Mouse (Mus musculus) forebrain, postnatal 0 days (tissue): ENCODE data around the gene 4930404N11Rik. TPM values are rescaled to one million over a fixed set of nuclear protein-coding genes. Genes with fewer than 3 reads are reported as not detected.

ENCODE experiments used
- ATAC-seq: fragments of 200-750 bp; cut with Nextera tagmentation; 2 replicates; pipeline ENCODE4 v1.8.0; 2017; ENCODE audit warnings: mild to moderate bottlenecking, moderate library complexity
- DNase-seq: peaks from one replicate; pipeline ENCODE4 v3.0.0-alpha.2; 2015
- H3K27ac ChIP-seq: fragments of 300-500 bp; sonication (generic); 2 replicates; pipeline ENCODE4 v1.5.1; 2014; ENCODE audit warnings: low read depth, mild to moderate bottlenecking, antibody characterized with exemption, low read length, moderate library complexity, mixed read lengths
- H3K27me3 ChIP-seq: fragments of 300-500 bp; sonication (generic); 2 replicates; pipeline ENCODE4 v1.6.1; 2014; ENCODE audit warnings: mild to moderate bottlenecking, low read length, mixed read lengths; ENCODE audit not compliant: insufficient read depth
- H3K36me3 ChIP-seq: fragments of 300-500 bp; sonication (generic); 2 replicates; pipeline ENCODE4 v1.6.1; 2014; ENCODE audit warnings: mild to moderate bottlenecking, moderate library complexity; ENCODE audit not compliant: insufficient read depth
- H3K4me1 ChIP-seq: fragments of 300-500 bp; sonication (generic); 2 replicates; pipeline ENCODE4 v1.6.1; 2014; ENCODE audit warnings: antibody characterized with exemption; ENCODE audit not compliant: insufficient read depth
- H3K4me2 ChIP-seq: fragments of 300-500 bp; sonication (generic); 2 replicates; pipeline ENCODE4 v1.6.1; 2014; ENCODE audit warnings: low read depth, mild to moderate bottlenecking, moderate library complexity
- H3K4me3 ChIP-seq: fragments of 300-500 bp; sonication (generic); 2 replicates; pipeline ENCODE4 v1.5.1; 2014; ENCODE audit warnings: low read depth, low read length, mixed read lengths
- H3K9ac ChIP-seq: fragments of 300-500 bp; sonication (generic); 2 replicates; pipeline ENCODE4 v1.6.1; 2014; ENCODE audit warnings: mild to moderate bottlenecking
- H3K9me3 ChIP-seq: fragments of 300-500 bp; sonication (generic); 2 replicates; pipeline ENCODE4 v1.6.1; 2016; ENCODE audit warnings: low read length
- CTCF ChIP-seq: sonication (generic); IDR thresholded peaks from 2 replicates; pipeline ENCODE4 v1.5.1; 2016; ENCODE audit warnings: antibody characterized with exemption, control low read depth, low read depth
- WGBS: fragments of 180-500 bp; shearing (Covaris S2); extraction: QIAGEN DNeasy Blood & Tissue Kit; methylation state at CpG from one replicate; pipeline ENCODE4 v1.1.7; 2014; 5-methylcytosine and 5-hydroxymethylcytosine counted together
- polyA plus RNA-seq: library from polyadenylated mRNA; unstranded; fragments of >200 nt; fragmentation: Nextera tagmentation; extraction: Ambion mirVana; gene quantifications from 2 replicates; pipeline ENCODE4 v1.2.1, GENCODE M21; 2015
- total RNA-seq: library from RNA; depleted of rRNA; stranded (reverse); fragments of >200 nt; gene quantifications from 2 replicates; pipeline ENCODE4 v1.2.3, GENCODE M21; 2014

4930404N11Rik gene
- total and polyA plus RNA-seq, 2 experiments from 2014 or later = 0.16 TPM; not detected in 1

DNA sequence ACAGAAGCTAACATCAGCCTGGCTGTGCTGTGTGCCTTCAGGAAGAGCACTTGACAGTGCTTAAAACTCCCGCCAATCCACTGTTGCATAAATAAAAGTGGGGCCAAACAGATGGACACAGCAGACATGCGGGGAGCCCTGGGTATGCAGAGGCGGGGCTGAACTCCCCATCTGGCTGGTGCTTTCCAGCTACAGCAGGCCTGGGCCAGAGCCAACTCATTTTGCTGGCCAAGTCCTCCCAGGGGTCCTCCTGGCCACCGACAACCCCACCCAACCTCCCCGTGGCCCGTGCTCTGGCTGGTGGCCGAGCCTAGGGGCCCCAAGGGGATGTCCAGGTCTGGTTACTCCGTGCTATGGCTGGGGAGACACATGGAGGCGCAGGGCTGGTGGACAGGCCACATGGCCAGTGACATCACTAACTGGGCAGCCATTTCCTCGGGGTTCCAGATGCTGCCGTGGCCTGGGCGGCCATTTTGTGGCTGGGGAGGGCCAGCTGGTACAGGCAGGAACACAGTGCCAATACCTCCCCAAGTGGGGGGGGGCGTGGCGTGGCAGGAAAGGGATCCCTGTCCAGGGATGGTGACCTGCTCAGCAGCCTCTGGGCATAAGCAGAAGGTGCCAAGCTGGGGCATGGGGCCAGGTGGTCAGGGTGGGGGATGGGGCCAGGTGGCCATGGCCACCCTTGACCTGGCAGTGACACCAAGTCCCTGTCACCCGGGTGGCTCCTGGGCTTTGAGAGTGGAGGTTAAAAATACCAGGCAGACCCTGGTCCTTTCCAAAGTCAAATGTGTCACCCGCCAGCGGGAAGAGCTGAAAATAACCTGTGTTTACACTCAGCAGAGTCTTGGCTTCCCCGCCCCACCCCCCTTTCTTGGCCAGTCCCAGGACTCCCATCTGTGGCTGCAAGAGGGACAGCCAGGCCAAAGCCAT, 46.1 kb upstream of the 4930404N11Rik start:
- Histone ChIP-seq H3K4me2 (no peak overlapping the region), H3K36me3 (peaks cover 18% of the 10 kb centered on the region; the same call in 1 of the 2 replicates), H3K27me3 (no peaks in the 10 kb centered on the region), H3K9me3 (no peaks in the 10 kb centered on the region), H3K9ac (no peak overlapping the region), H3K27ac (peak overlapping the region; percentile 70), H3K4me1 (peaks cover 14% of the 10 kb centered on the region; the same call in 1 of the 2 replicates), H3K4me3 (no peak overlapping the region)
- DNase-seq (no peak), ATAC-seq (no peak)
- TF ChIP-seq CTCF = no peak
- WGBS = 50% methylated on average over 18 of the region's 18 CpGs

DNA sequence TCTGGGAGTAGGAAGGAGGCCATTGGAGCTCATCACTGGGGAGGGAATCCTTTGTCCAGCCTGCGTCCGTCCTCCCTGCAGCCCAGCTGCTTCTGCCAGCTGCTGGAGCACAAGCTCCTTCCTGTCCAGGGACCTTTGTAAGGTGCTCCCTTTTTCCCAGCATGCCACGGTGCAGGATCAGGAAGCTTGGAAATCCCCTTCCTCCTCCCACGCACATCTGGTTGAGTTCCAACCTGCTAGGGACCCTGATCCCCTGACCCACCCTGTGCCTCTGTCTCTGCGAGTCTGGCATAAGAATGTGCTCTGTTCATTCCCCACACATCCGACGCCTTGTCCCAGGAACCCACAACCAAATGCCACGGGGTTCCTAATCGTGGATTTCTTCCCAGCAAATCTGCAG, 45.4 kb upstream of the 4930404N11Rik start:
- Histone ChIP-seq H3K4me2 (no peak overlapping the region), H3K4me3 (no peak overlapping the region), H3K27ac (peak overlapping the region; percentile 70; the same call in 1 of the 2 replicates), H3K4me1 (peaks cover 9% of the 10 kb centered on the region; the same call in 1 of the 2 replicates), H3K27me3 (no peaks in the 10 kb centered on the region), H3K36me3 (peaks cover 25% of the 10 kb centered on the region; the same call in 1 of the 2 replicates), H3K9me3 (no peaks in the 10 kb centered on the region), H3K9ac (no peak overlapping the region)
- 69% methylated on average over 9 of the region's 9 CpGs for WGBS
- TF ChIP-seq CTCF = no peak
- ATAC-seq (no peak), DNase-seq (no peak)

DNA sequence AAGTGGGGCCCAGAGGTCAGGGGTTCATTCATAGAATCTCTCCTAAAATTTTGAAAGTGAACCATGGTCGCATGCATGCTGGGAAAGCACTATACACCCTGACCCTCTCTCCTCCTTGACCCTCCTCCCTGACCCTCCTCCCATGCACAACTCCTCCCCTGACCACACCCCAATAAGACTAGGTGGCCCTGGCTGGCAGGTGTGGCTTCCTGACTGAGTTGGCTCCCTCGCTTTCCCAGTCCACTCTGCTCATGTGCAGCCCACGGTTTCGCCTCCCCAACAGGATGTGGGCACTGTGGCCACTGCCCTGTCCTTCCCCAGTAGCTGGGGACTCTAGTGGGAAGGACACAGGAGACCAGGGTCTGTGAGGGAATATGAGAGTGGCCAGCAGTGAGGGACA, 44.7 kb upstream of the 4930404N11Rik start:
- DNase-seq (no peak), ATAC-seq (no peak)
- 78% methylated on average over 4 of the region's 4 CpGs for WGBS
- no peaks in the 10 kb centered on the region for H3K27me3 ChIP-seq
- H3K4me1 ChIP-seq = peaks cover 9% of the 10 kb centered on the region; the same call in 1 of the 2 replicates
- peaks cover 30% of the 10 kb centered on the region; the same call in 1 of the 2 replicates for H3K36me3 ChIP-seq
- no peak for TF ChIP-seq CTCF
- H3K9ac ChIP-seq = no peak overlapping the region
- peak overlapping the region; percentile 4; the same call in 1 of the 2 replicates for H3K27ac ChIP-seq
- no peak overlapping the region for H3K4me2 ChIP-seq
- no peak overlapping the region for H3K4me3 ChIP-seq
- H3K9me3 ChIP-seq = no peaks in the 10 kb centered on the region

DNA sequence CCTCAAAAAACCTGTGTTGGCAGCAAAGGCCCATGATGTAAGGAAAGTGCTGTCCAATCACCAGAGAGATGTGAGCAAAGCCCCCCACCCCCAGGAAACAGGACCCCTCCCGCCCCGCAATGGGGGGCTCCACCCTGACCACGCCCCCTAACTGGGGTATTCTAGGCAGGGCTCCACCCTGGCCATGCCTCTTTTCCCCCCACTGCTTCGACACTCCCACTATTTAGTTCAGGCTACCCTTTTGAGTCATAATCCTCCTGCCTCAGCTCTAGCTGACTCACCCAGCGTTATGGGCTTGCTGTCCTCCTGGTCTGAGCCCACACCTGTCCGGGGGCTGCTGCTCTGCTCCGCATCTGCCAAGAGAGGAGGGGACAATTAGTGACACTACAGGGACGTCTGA, 43.7 kb upstream of the 4930404N11Rik start:
- no peak overlapping the region for H3K4me3 ChIP-seq
- 22% methylated on average over 8 of the region's 8 CpGs for WGBS
- TF ChIP-seq CTCF = no peak
- H3K4me2 ChIP-seq = no peak overlapping the region
- no peak overlapping the region for H3K27ac ChIP-seq
- H3K9me3 ChIP-seq = no peaks in the 10 kb centered on the region
- H3K4me1 ChIP-seq = peaks cover 9% of the 10 kb centered on the region; the same call in 1 of the 2 replicates
- DNase-seq (no peak), ATAC-seq (no peak)
- peaks cover 30% of the 10 kb centered on the region; the same call in 1 of the 2 replicates for H3K36me3 ChIP-seq
- H3K9ac ChIP-seq = no peak overlapping the region
- H3K27me3 ChIP-seq = no peaks in the 10 kb centered on the region

DNA sequence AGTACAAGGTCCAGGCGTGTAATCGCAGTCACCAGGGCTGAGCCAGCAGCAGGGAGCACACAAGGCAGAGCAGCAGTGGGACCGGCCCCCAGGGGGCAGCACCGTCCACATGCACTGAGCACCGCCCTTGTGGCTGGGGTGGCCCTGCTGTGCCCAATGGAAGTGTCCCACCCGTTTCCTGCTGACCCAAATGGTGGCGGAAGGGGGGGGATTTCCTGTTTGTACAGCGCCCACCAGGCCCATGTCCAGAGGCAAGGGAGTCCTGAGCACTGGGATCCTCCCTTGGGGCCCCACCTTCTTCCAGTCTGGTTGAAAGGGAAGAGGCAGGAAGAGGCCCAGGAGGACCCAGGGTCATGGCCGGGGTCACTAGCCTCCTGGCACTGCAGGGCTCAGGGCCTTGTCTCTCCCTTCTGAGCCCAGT, 43.3 kb upstream of the 4930404N11Rik start:
- no peak overlapping the region for H3K9ac ChIP-seq
- H3K27me3 ChIP-seq = no peaks in the 10 kb centered on the region
- peak; percentile 77 for TF ChIP-seq CTCF
- no peak overlapping the region for H3K27ac ChIP-seq
- H3K36me3 ChIP-seq = peaks cover 30% of the 10 kb centered on the region; the same call in 1 of the 2 replicates
- DNase-seq = no peak
- H3K4me3 ChIP-seq = no peak overlapping the region
- peaks cover 9% of the 10 kb centered on the region; the same call in 1 of the 2 replicates for H3K4me1 ChIP-seq
- H3K9me3 ChIP-seq = no peaks in the 10 kb centered on the region
- peak; percentile 58 for ATAC-seq
- 31% methylated on average over 9 of the region's 9 CpGs for WGBS
- H3K4me2 ChIP-seq = no peak overlapping the region

DNA sequence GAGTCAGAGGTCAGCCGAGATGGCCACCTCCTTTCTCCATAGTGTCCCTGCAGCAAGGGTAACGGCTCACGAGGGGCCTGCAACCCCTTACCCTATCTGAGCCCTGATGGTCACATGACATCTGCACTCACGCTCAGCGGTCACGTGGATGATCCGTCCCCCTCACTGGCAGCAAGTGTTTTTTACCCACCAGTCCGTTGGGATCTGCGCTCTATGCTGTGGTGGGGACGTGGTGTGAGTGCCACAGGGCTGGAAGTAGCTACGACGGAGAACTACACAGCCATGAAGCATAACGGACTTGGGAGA, 42.8 kb upstream of the 4930404N11Rik start:
- ATAC-seq (no peak), DNase-seq (no peak)
- Histone ChIP-seq H3K36me3 (peaks cover 30% of the 10 kb centered on the region; the same call in 1 of the 2 replicates), H3K9ac (no peak overlapping the region), H3K27ac (no peak overlapping the region), H3K4me1 (peaks cover 9% of the 10 kb centered on the region; the same call in 1 of the 2 replicates), H3K4me3 (no peak overlapping the region), H3K9me3 (no peaks in the 10 kb centered on the region), H3K27me3 (no peaks in the 10 kb centered on the region), H3K4me2 (no peak overlapping the region)
- 61% methylated on average over 13 of the region's 13 CpGs for WGBS
- TF ChIP-seq CTCF = no peak
